Mouse (Mus musculus) CH12.LX (cell line): Measurements from ENCODE around the gene Zfp560. TPM values are rescaled to one million over a fixed set of nuclear protein-coding genes. Genes with fewer than 3 reads are reported as not detected.
"Not testable (repeated sequence)": the region's sequence is repeated elsewhere in the genome, so short reads cannot be mapped to it uniquely, and the experiment has no call there.

Source experiments
- DNase-seq: peaks from one replicate; pipeline ENCODE4 v3.0.0-alpha.2; 2013; ENCODE audit errors: extremely low read depth
- H3K27ac ChIP-seq: 2 replicates; pipeline ENCODE4 v1.5.1; 2012; ENCODE audit warnings: low read depth, mild to moderate bottlenecking, control low read depth, moderate library complexity; ENCODE audit not compliant: insufficient read depth
- H3K27me3 ChIP-seq: replicated peaks from 2 replicates; pipeline ENCODE3; 2012; ENCODE audit warnings: inconsistent platforms
- H3K36me3 ChIP-seq, 2 experiments: replicated peaks in 1 of 2; 2 replicates each; pipeline versions ENCODE3 to v1.6.1; 2012; ENCODE audit warnings: inconsistent platforms in 1 of 2, low read length in 1 of 2, mild to moderate bottlenecking in 1 of 2, mixed read lengths in 1 of 2, moderate library complexity in 1 of 2; ENCODE audit not compliant: control insufficient read depth in 1 of 2, insufficient read depth in 1 of 2
- H3K4me1 ChIP-seq, 2 experiments: 2 replicates each; pipeline ENCODE4 v1.6.1; 2012; ENCODE audit warnings: inconsistent platforms in 1 of 2, moderate library complexity in 1 of 2; ENCODE audit not compliant: insufficient read depth in 2 of 2, control insufficient read depth in 1 of 2
- H3K4me2 ChIP-seq: 2 replicates; pipeline ENCODE4 v1.6.1; 2012; ENCODE audit warnings: low read depth, mild to moderate bottlenecking, control low read depth; ENCODE audit not compliant: poor library complexity, insufficient read depth, severe bottlenecking
- H3K4me3 ChIP-seq, 3 experiments: fragments of 150-350 bp in 1 of 3; sonication (generic) in 1 of 3; replicated peaks in 1 of 3; 2 replicates each; pipeline versions ENCODE3 to v1.5.1; 2011 to 2012; ENCODE audit warnings: low read depth in 2 of 3, low read length in 2 of 3, mild to moderate bottlenecking in 2 of 3, moderate library complexity in 2 of 3, control low read depth in 1 of 3, improper control_type of control experiment in 1 of 3, inconsistent platforms in 1 of 3, mixed read lengths in 1 of 3; ENCODE audit not compliant: poor library complexity in 1 of 3
- H3K79me2 ChIP-seq: replicated peaks from 2 replicates; pipeline ENCODE4 v1.6.1; 2012; ENCODE audit warnings: mild to moderate bottlenecking, moderate library complexity; ENCODE audit not compliant: control insufficient read depth, poor library complexity, insufficient read depth, severe bottlenecking; ENCODE audit errors: extremely low read depth
- H3K9ac ChIP-seq: 2 replicates; pipeline ENCODE4 v1.6.1; 2012; ENCODE audit warnings: low read depth, mild to moderate bottlenecking, control low read depth, moderate library complexity; ENCODE audit not compliant: insufficient read depth
- H3K9me3 ChIP-seq: replicated peaks from 2 replicates; pipeline ENCODE3; 2012; ENCODE audit warnings: low read length, inconsistent platforms, mixed read lengths
- CHD1 ChIP-seq: IDR thresholded peaks from 2 replicates; pipeline ENCODE4 v1.6.1; 2012; ENCODE audit warnings: low read depth, low read length, improper control_type of control experiment, inconsistent platforms
- CHD2 ChIP-seq: IDR thresholded peaks from 2 replicates; pipeline ENCODE4 v1.6.1; 2011; ENCODE audit warnings: low read length, improper control_type of control experiment
- CTCF ChIP-seq, 2 experiments: IDR thresholded peaks in 1 of 2; conservative IDR thresholded peaks in 1 of 2; 2 replicates each; pipeline ENCODE4 v1.5.1; 2011 to 2012; ENCODE audit warnings: low read depth in 2 of 2, low read length in 2 of 2, improper control_type of control experiment in 1 of 2, inconsistent platforms in 1 of 2, mild to moderate bottlenecking in 1 of 2, moderate library complexity in 1 of 2
- E2F4 ChIP-seq: IDR thresholded peaks from 2 replicates; pipeline ENCODE4 v1.6.1; 2011; ENCODE audit warnings: low read depth, low read length, improper control_type of control experiment; ENCODE audit not compliant: insufficient replicate concordance
- HCFC1 ChIP-seq: IDR thresholded peaks from 2 replicates; pipeline ENCODE4 v1.6.1; 2012; ENCODE audit warnings: low read depth, mild to moderate bottlenecking, inconsistent platforms, low read length, improper control_type of control experiment
- IRF4 ChIP-seq: IDR thresholded peaks from 2 replicates; pipeline ENCODE4 v1.6.1; 2014; ENCODE audit warnings: low read depth, mild to moderate bottlenecking, inconsistent platforms, low read length, improper control_type of control experiment
- JUN ChIP-seq: IDR thresholded peaks from 2 replicates; pipeline ENCODE4 v1.6.1; 2011; ENCODE audit warnings: low read depth, mild to moderate bottlenecking, low read length, improper control_type of control experiment, moderate library complexity; ENCODE audit not compliant: insufficient read depth
- JUND ChIP-seq: conservative IDR thresholded peaks from 2 replicates; pipeline ENCODE4 v1.6.1; 2011; ENCODE audit warnings: low read depth, low read length, improper control_type of control experiment
- MAFK ChIP-seq: IDR thresholded peaks from 2 replicates; pipeline ENCODE4 v1.6.1; 2011; ENCODE audit warnings: low read length, improper control_type of control experiment; ENCODE audit not compliant: insufficient replicate concordance
- MAX ChIP-seq: IDR thresholded peaks from 2 replicates; pipeline ENCODE4 v1.6.1; 2011; ENCODE audit warnings: low read length, improper control_type of control experiment
- MEF2A ChIP-seq: IDR thresholded peaks from 2 replicates; pipeline ENCODE4 v1.6.1; 2014; ENCODE audit warnings: low read depth, mild to moderate bottlenecking, inconsistent platforms, low read length, improper control_type of control experiment, borderline replicate concordance
- NRF1 ChIP-seq: IDR thresholded peaks from 2 replicates; pipeline ENCODE4 v1.6.1; 2014; ENCODE audit warnings: low read depth, mild to moderate bottlenecking, inconsistent platforms, low read length, improper control_type of control experiment, moderate library complexity
- POLR2A ChIP-seq: IDR thresholded peaks from 2 replicates; pipeline ENCODE4 v1.6.1; 2011; ENCODE audit warnings: low read depth, mild to moderate bottlenecking, improper control_type of control experiment, low read length
- POLR2AphosphoS2 ChIP-seq: IDR thresholded peaks from 2 replicates; pipeline ENCODE4 v1.6.1; 2011; ENCODE audit warnings: low read depth, low read length, improper control_type of control experiment
- RAD21 ChIP-seq: IDR thresholded peaks from 2 replicates; pipeline ENCODE4 v1.6.1; 2011; ENCODE audit warnings: low read depth, mild to moderate bottlenecking, low read length, improper control_type of control experiment, moderate library complexity
- RCOR1 ChIP-seq: conservative IDR thresholded peaks from 2 replicates; pipeline ENCODE4 v1.6.1; 2012; ENCODE audit warnings: low read depth, mild to moderate bottlenecking, inconsistent platforms, low read length, improper control_type of control experiment
- SIN3A ChIP-seq: IDR thresholded peaks from 2 replicates; pipeline ENCODE4 v1.6.1; 2012; ENCODE audit warnings: low read length, improper control_type of control experiment, inconsistent platforms
- TBP ChIP-seq: conservative IDR thresholded peaks from 2 replicates; pipeline ENCODE4 v1.6.1; 2011; ENCODE audit warnings: low read depth, low read length, improper control_type of control experiment
- TCF12 ChIP-seq: IDR thresholded peaks from 2 replicates; pipeline ENCODE4 v1.6.1; 2014; ENCODE audit warnings: low read depth, mild to moderate bottlenecking, inconsistent platforms, low read length, improper control_type of control experiment
- USF1 ChIP-seq: IDR thresholded peaks from 2 replicates; pipeline ENCODE4 v1.6.1; 2014; ENCODE audit warnings: low read depth, mild to moderate bottlenecking, inconsistent platforms, low read length, improper control_type of control experiment
- USF2 ChIP-seq: conservative IDR thresholded peaks from 2 replicates; pipeline ENCODE4 v1.6.1; 2011; ENCODE audit warnings: low read depth, low read length, improper control_type of control experiment
- ZC3H11A ChIP-seq: IDR thresholded peaks from 2 replicates; pipeline ENCODE4 v1.6.1; 2012; ENCODE audit warnings: low read depth, mild to moderate bottlenecking, inconsistent platforms, low read length, improper control_type of control experiment
- ZKSCAN1 ChIP-seq: IDR thresholded peaks from 2 replicates; pipeline ENCODE4 v1.6.1; 2012; ENCODE audit warnings: low read depth, inconsistent platforms, low read length, improper control_type of control experiment, borderline replicate concordance
- ZMIZ1 ChIP-seq: IDR thresholded peaks from 2 replicates; pipeline ENCODE4 v1.6.1; 2012; ENCODE audit warnings: low read depth, mild to moderate bottlenecking, inconsistent platforms, low read length, improper control_type of control experiment
- dilution Hi-C: fragments of 300-500 bp; cut with MboI; formaldehyde crosslinking; loops from 2 replicates; pipeline ENCODE4 v1.14.3; 2020; ENCODE audit warnings: low sequenced_read_pairs; ENCODE audit not compliant: extremely low pct_unique_long_range_greater_than_20kb, extremely low pct_ligation_motif_present
- in situ Hi-C: fragments of 300-500 bp; cut with MboI; formaldehyde crosslinking; loops from 3 replicates; pipeline ENCODE4 v1.14.3; 2019; ENCODE audit warnings: low sequenced_read_pairs, low pct_ligation_motif_present, low pct_unique_long_range_greater_than_20kb, mixed read lengths
- polyA plus RNA-seq: library from polyadenylated mRNA; unstranded; fragments of >175 nt; gene quantifications from 2 replicates; pipeline ENCODE4 v1.2.1, GENCODE M21; 2012; ENCODE audit warnings: low read depth; ENCODE audit not compliant: insufficient read length
- total RNA-seq, 2 experiments: library from RNA; depleted of rRNA; stranded (reverse); fragments of 300-350 nt in 1 of 2; fragments of >200 nt in 1 of 2; gene quantifications; 2 replicates each; pipeline ENCODE4 v1.2.3; 2012 to 2014

Gene Zfp560
- total and polyA plus RNA-seq, 3 experiments: 10.6 to 29.0 (median 12.4) TPM

DNA sequence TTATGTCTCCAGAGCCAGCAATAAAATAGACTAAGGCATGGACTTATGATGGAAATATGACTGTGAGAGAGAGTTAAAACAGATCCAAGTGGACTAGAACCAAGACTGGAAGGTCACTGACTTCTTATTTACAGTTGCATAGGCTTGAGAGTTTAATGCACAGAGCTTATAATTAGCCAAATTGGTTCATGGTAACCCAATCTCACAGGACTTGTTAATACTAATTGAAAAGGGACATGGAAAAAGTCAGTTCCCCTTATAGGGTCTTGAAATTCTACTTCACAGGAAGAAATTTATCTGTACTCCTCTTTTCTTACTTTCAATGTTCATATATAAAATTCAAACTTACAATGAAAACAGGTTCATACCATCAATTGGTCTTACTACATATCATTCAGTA, 49.0 kb downstream of the Zfp560 start, which contains the start of gene Olfr18:
Gene Olfr18 (minus strand): TSS at position 101 of the 400 bp plus-strand sequence.
- Histone ChIP-seq H3K27ac (no peak within 1 kb of the TSS), H3K4me1 (no peaks in the 10 kb centered on the region), H3K9ac (no peak within 1 kb of the TSS), H3K4me2 (no peak within 1 kb of the TSS), H3K9me3 (no peaks in the 10 kb centered on the region), H3K27me3 (no peaks in the 10 kb centered on the region), H3K36me3 (no peaks in the 10 kb centered on the region), H3K4me3 (no peak within 1 kb of the TSS), H3K79me2 (no peaks in the 10 kb centered on the region)
- no peak for TF ChIP-seq CHD2
- TF ChIP-seq HCFC1: no peak
- no peak for TF ChIP-seq TCF12
- TF ChIP-seq E2F4: no peak
- no peak for TF ChIP-seq POLR2AphosphoS2
- no peak for TF ChIP-seq CHD1
- TF ChIP-seq MAFK: no peak
- TF ChIP-seq TBP: no peak
- TF ChIP-seq MEF2A: no peak
- no peak for TF ChIP-seq MAX
- dilution Hi-C loops (no loop called here), in situ Hi-C loops (no loop called here)
- DNase-seq: no peak

GRCm38 (mm10) chr9:20298232-20298631, 86.7 kb downstream of the Zfp560 start, which contains the start of gene Olfr873:
Gene Olfr873 (plus strand): TSS chr9:20298532.
- H3K9me3 ChIP-seq: no peaks in the 10 kb centered on the region
- no peak within 1 kb of the TSS for H3K4me2 ChIP-seq
- no peaks in the 10 kb centered on the region for H3K4me1 ChIP-seq
- no peaks in the 10 kb centered on the region for H3K79me2 ChIP-seq
- H3K9ac ChIP-seq: no peak within 1 kb of the TSS
- in situ Hi-C loops: no loop called here
- H3K36me3 ChIP-seq: no peaks in the 10 kb centered on the region
- H3K27ac ChIP-seq: no peak within 1 kb of the TSS
- no peak for DNase-seq
- dilution Hi-C loops: no loop called here
- no peaks in the 10 kb centered on the region for H3K27me3 ChIP-seq
- TF ChIP-seq ZMIZ1 (no peak), RCOR1 (no peak), ZKSCAN1 (no peak), ZC3H11A (no peak), NRF1 (no peak), USF2 (no peak), CTCF (conservative IDR thresholded peaks at IDR 0.05 in 1 of 2, IDR thresholded peaks at IDR 0.05 in 1 of 2; ENCODE audit: low read depth in 2 of 2, low read length in 2 of 2) (no peak), E2F4 (no peak), RAD21 (no peak), IRF4 (no peak), POLR2A (no peak), JUN (no peak), JUND (no peak), USF1 (no peak), POLR2AphosphoS2 (no peak), MAFK (no peak), SIN3A (no peak)
- no peak within 1 kb of the TSS for H3K4me3 ChIP-seq

- dilution Hi-C loops, H3K27me3 ChIP-seq, DNase-seq, H3K4me1 ChIP-seq, H3K36me3 ChIP-seq, in situ Hi-C loops, H3K4me2 ChIP-seq, H3K9me3 ChIP-seq, H3K27ac ChIP-seq, H3K4me3 ChIP-seq, H3K9ac ChIP-seq, H3K79me2 ChIP-seq: not testable (repeated sequence)
Observed at GRCm38 (mm10) chr9:20295562-20295961, 89.4 kb downstream of the Zfp560 start.
